Mouse (Mus musculus) midbrain, embryonic 11.5 days (tissue): ENCODE results near the gene Cpa2. TPM values are rescaled to one million over a fixed set of nuclear protein-coding genes. Genes with fewer than 3 reads are reported as not detected.

Source experiments
- ATAC-seq: fragments of 200-750 bp; cut with Nextera tagmentation; 2 replicates; pipeline ENCODE4 v1.8.0; 2017; ENCODE audit warnings: moderate TSS enrichment, moderate library complexity; ENCODE audit not compliant: low FRiP score
- DNase-seq: peaks from one replicate; pipeline ENCODE4 v3.0.0; 2015; ENCODE audit warnings: low spot score; ENCODE audit errors: missing footprints
- H3K27ac ChIP-seq: fragments of 300-500 bp; sonication (generic); 2 replicates; pipeline ENCODE4 v1.5.1; 2014; ENCODE audit warnings: low read depth, low read length
- H3K27me3 ChIP-seq: fragments of 300-500 bp; sonication (generic); 2 replicates; pipeline ENCODE4 v1.6.1; 2014; ENCODE audit warnings: mild to moderate bottlenecking, low read length, moderate library complexity, mixed read lengths; ENCODE audit not compliant: control insufficient read depth, insufficient read depth
- H3K36me3 ChIP-seq: fragments of 300-500 bp; sonication (generic); 2 replicates; pipeline ENCODE4 v1.6.1; 2014; ENCODE audit warnings: mild to moderate bottlenecking, low read length, moderate library complexity, mixed read lengths; ENCODE audit not compliant: control insufficient read depth, insufficient read depth
- H3K4me1 ChIP-seq: fragments of 300-500 bp; sonication (generic); 2 replicates; pipeline ENCODE4 v1.6.1; 2014; ENCODE audit warnings: low read length; ENCODE audit not compliant: control insufficient read depth, insufficient read depth
- H3K4me2 ChIP-seq: fragments of 300-500 bp; sonication (generic); 2 replicates; pipeline ENCODE4 v1.6.1; 2014; ENCODE audit warnings: mild to moderate bottlenecking, moderate library complexity
- H3K4me3 ChIP-seq: fragments of 300-500 bp; sonication (generic); 2 replicates; pipeline ENCODE4 v1.5.1; 2014; ENCODE audit warnings: low read depth, low read length
- H3K9ac ChIP-seq: fragments of 300-500 bp; sonication (generic); 2 replicates; pipeline ENCODE4 v1.6.1; 2014; ENCODE audit warnings: low read length
- H3K9me3 ChIP-seq: fragments of 300-500 bp; sonication (generic); 2 replicates; pipeline ENCODE4 v1.6.1; 2016; ENCODE audit warnings: low read length; ENCODE audit not compliant: control insufficient read depth
- WGBS: fragments of 180-500 bp; shearing (Covaris S2); extraction: QIAGEN DNeasy Blood & Tissue Kit; methylation state at CpG from one replicate; pipeline ENCODE4 v1.1.7; 2014; 5-methylcytosine and 5-hydroxymethylcytosine counted together
- polyA plus RNA-seq: library from polyadenylated mRNA; unstranded; fragments of >200 nt; fragmentation: Nextera tagmentation; extraction: Ambion mirVana; gene quantifications from 2 replicates; pipeline ENCODE4 v1.2.1, GENCODE M21; 2014

Gene Cpa2
- polyA plus RNA-seq, 1 experiment from 2014 or later, result 15.5 TPM

DNA sequence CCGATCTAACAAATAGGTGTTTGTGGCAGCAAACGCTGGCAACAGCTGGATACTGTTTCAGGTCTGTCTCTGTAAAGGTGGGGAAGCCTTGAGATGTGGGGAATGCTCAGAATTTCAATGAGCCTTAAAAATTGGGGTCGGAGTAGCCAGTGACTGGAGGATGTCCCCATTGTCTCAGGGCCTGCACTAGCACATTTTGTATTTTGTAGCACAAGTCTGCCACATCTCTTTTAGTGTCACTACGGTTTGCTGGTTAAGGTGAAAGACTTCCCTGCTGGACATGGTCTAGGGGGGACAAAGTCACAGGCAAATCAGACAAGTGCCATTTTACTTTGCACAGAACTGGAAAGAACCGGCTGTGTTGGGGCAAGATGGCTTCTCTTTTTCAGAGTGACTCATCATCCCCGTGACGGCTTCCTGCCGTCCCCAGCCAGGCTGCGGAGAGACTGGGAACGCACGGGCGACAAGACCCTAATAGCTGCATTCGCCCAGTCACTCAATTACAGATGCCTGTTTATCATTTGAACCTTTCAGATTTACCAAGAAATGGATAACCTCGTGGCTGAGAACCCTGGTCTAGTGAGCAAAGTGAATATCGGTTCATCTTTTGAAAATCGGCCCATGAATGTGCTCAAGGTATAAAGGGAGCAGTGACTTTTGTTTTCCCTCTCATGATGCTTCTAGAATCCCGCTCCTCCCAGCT lies 5.3 kb downstream of the Cpa2 start:
- Histone ChIP-seq H3K9me3 (no peaks in the 10 kb centered on the region), H3K4me1 (peaks cover 50% of the 10 kb centered on the region), H3K4me2 (peak overlapping the region; percentile 44), H3K4me3 (peak overlapping the region; percentile 9; the same call in 1 of the 2 replicates), H3K27ac (peak overlapping the region; percentile 93), H3K9ac (peak overlapping the region; percentile 64), H3K36me3 (no peaks in the 10 kb centered on the region), H3K27me3 (no peaks in the 10 kb centered on the region)
- 9% methylated on average over 17 of the region's 17 CpGs for WGBS
- DNase-seq (peak; percentile 97), ATAC-seq (peak; percentile 51; the same call in 1 of the 2 replicates)

DNA sequence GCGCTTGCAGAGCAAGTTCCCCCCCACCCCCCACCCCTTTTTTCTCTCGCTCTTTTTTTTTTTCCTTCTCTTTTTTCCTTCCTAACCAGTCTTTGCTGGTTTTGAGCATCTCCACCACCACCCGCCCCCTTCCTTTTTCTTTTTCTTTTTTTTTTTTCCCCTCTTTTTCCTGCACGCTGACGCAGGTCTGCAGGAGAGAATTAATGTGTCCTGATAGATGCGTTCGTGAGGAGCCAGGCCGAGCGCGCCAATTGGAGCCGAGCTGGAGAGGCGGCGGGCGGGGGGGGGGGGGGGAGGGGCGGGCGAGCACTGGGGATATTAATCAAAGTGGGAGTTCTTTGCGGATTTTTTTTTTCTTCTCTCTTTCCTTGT lies 5.9 kb downstream of the Cpa2 start:
- Histone ChIP-seq H3K4me1 (peaks cover 54% of the 10 kb centered on the region), H3K9me3 (no peaks in the 10 kb centered on the region), H3K27ac (peak overlapping the region; percentile 93), H3K9ac (peak overlapping the region; percentile 64; the same call in 1 of the 2 replicates), H3K4me3 (peak overlapping the region; percentile 9; the same call in 1 of the 2 replicates), H3K27me3 (no peaks in the 10 kb centered on the region), H3K36me3 (no peaks in the 10 kb centered on the region), H3K4me2 (peak overlapping the region; percentile 44)
- DNase-seq, result no peak
- ATAC-seq, result no peak
- 0% methylated on average over 8 of the region's 17 CpGs for WGBS

DNA sequence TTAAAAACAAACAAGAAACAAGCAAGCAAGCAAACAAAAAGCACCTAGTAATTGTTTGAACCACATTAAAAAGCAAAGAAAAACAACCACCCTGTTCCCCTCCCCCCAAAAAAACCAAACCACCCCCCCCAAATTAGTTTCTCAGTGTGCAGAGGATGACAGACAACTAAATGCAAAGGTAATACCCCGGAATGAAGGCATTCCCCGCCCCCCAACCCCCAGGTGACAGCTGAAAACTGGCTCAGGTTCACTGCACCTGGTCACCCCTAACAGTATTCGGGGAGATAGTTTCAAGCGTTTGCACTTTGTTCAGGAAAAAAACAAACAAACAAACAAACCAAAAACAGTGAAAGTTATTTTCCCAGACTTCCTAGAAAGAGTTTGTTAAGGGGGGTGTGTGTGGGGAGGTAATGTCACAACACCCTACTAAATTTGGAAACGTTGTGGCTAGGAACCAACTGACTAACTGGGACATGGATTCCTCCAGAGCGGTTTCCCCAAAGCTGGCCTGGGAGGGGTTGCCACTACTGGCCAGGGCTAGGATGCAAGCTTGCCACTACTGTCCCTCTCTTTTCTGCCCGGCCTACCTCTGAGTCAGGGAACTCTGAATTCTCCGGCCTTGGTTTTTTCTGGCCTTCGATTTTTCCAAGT lies 6.4 kb downstream of the Cpa2 start:
- WGBS, result 12% methylated on average over 9 of the region's 9 CpGs
- Histone ChIP-seq H3K27me3 (no peaks in the 10 kb centered on the region), H3K4me1 (peaks cover 56% of the 10 kb centered on the region), H3K4me2 (peak overlapping the region; percentile 44), H3K9ac (peak overlapping the region; percentile 37; the same call in 1 of the 2 replicates), H3K9me3 (no peaks in the 10 kb centered on the region), H3K4me3 (no peak overlapping the region), H3K27ac (peak overlapping the region; percentile 93), H3K36me3 (no peaks in the 10 kb centered on the region)
- DNase-seq, result peak; percentile 94
- no peak for ATAC-seq

DNA sequence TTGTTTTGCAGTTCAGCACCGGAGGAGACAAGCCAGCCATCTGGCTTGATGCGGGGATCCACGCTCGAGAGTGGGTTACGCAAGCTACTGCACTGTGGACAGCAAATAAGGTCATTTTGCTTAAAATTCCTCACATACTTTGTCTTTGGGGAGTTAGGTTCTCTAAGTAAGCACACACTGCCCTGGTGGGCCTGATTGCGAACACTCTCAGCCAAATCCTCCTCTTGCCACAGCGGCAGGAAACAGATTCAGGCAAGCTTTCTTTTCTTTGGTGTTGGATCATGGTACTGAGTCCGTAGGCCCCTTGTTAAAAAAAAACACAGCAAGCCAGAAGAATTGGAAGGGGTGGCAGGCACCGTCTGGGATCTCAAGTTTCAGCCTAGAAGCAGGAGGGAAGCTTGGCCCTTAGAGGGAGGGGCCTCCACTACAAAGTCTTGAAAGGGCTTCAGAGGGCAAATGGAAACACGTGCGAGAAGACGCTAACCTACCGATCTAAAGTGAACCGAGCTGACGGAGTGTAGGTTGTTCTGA lies 7.9 kb downstream of the Cpa2 start:
- 5% methylated on average over 15 of the region's 15 CpGs for WGBS
- peaks cover 51% of the 10 kb centered on the region for H3K4me1 ChIP-seq
- peak overlapping the region; percentile 87 for H3K27ac ChIP-seq
- ATAC-seq (peak; percentile 20; the same call in 1 of the 2 replicates), DNase-seq (peak; percentile 95)
- no peak overlapping the region for H3K4me3 ChIP-seq
- H3K9me3 ChIP-seq, result no peaks in the 10 kb centered on the region
- peak overlapping the region; percentile 25 for H3K4me2 ChIP-seq
- no peaks in the 10 kb centered on the region for H3K27me3 ChIP-seq
- H3K36me3 ChIP-seq, result no peaks in the 10 kb centered on the region
- H3K9ac ChIP-seq, result peak overlapping the region; percentile 55

DNA sequence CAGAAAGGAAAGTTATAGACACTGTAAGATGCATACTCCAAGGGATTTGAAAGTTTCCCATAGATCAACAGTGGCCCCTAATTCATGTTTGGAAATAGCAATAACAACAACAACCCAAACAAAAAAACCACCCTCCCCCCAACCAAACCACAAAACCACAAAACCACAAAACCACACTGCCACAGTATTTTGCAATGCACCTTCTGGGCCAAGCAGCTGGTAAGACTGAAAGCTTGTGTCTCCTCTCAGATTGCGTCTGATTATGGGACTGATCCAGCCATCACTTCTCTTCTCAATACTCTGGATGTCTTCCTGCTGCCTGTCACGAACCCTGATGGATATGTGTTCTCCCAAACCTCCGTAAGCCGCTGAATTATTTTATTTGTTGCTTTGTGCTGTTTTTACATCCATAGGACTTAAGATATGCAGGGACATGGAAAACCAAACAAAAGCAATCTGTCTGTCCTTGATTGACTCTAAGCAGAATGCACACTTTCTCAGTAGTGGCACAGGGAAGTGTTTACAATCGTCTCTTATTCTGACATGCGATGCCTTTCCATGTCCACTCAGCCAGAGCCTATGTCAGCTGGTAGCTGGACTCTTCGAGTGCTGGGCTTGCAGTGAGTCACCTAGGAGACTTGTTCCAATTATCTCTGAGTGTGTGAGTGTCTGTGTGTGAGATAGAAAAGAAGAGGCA lies 9.3 kb downstream of the Cpa2 start:
- Histone ChIP-seq H3K4me3 (no peak overlapping the region), H3K4me2 (no peak overlapping the region), H3K36me3 (no peaks in the 10 kb centered on the region), H3K27ac (peak overlapping the region; percentile 91), H3K9ac (no peak overlapping the region), H3K9me3 (no peaks in the 10 kb centered on the region), H3K27me3 (no peaks in the 10 kb centered on the region), H3K4me1 (peaks cover 50% of the 10 kb centered on the region)
- whole genome bisulfite sequencing, result 64% methylated on average over 7 of the region's 7 CpGs
- peak; percentile 45 for ATAC-seq
- peak; percentile 89 for DNase-seq

DNA sequence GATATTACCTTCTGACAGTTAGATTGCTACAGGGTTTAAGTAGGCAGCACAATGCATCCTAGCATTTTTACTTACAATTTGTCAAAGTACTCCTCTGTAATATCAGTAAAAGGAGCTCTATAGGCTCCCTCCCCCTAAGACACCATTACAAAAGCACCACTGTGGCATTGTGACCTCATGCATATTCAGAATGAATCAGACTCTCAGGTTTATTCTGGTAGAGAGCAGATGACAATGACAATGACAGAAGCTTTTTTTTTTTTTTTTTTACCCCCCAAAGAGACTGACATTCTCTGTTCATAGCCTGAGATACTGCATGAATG lies 9.8 kb downstream of the Cpa2 start:
- no peak for DNase-seq
- H3K4me3 ChIP-seq, result no peak overlapping the region
- no peak overlapping the region for H3K9ac ChIP-seq
- H3K36me3 ChIP-seq, result no peaks in the 10 kb centered on the region
- peak overlapping the region; percentile 42; the same call in 1 of the 2 replicates for H3K4me2 ChIP-seq
- H3K4me1 ChIP-seq, result peaks cover 45% of the 10 kb centered on the region
- no peaks in the 10 kb centered on the region for H3K9me3 ChIP-seq
- H3K27me3 ChIP-seq, result no peaks in the 10 kb centered on the region
- peak overlapping the region; percentile 91 for H3K27ac ChIP-seq
- peak; percentile 57 for ATAC-seq

DNA sequence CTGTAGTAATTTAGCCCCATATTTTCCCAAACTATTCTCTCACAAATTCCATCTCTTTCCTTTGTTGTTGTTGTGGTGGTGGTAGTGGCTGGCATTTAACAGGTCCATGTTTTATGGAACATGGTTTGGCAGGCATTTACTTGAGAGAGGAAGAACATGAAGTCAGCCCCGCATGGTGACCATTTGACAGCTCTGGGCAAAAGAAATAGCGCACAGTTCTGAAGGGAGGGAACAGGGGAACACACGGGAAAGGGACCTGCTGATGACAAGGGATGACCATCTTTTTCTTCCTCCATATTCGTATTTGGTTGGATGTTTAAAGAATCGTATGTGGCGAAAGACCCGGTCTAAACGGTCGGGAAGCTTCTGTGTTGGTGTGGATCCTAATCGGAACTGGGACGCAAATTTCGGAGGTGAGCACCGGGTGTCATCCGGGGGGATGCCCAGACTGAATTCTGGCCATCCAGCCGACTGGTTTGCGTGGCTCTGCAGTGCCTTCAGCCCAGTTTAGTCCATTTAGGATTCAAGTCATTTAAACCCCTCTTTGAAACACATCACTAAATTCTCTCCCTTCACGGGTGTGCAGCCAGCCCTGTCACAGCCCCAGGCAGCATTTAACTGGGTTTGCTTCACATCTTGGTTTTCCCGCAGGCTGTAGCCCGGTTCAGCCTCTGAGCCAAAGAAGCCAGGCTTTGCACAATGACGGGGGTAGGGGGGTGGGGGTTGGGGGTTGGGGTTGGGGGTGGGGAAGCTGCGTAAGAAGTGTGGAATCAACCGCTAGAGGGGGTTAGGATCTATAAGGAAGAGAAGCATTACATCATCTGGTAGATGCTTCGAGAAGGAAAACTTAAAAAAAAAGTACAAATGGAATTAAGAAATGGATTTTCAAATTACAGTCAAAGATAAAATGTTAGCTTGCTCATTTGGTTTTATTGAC lies 10.5 kb downstream of the Cpa2 start:
- peaks cover 39% of the 10 kb centered on the region for H3K4me1 ChIP-seq
- no peaks in the 10 kb centered on the region for H3K9me3 ChIP-seq
- H3K4me3 ChIP-seq, result peak overlapping the region; percentile 19; the same call in 1 of the 2 replicates
- no peaks in the 10 kb centered on the region for H3K36me3 ChIP-seq
- no peaks in the 10 kb centered on the region for H3K27me3 ChIP-seq
- ATAC-seq, result peak; percentile 63
- peak overlapping the region; percentile 57; the same call in 1 of the 2 replicates for H3K9ac ChIP-seq
- peak overlapping the region; percentile 42 for H3K4me2 ChIP-seq
- peak overlapping the region; percentile 91 for H3K27ac ChIP-seq
- 14% methylated on average over 23 of the region's 23 CpGs for WGBS
- DNase-seq, result peak; percentile 96

DNA sequence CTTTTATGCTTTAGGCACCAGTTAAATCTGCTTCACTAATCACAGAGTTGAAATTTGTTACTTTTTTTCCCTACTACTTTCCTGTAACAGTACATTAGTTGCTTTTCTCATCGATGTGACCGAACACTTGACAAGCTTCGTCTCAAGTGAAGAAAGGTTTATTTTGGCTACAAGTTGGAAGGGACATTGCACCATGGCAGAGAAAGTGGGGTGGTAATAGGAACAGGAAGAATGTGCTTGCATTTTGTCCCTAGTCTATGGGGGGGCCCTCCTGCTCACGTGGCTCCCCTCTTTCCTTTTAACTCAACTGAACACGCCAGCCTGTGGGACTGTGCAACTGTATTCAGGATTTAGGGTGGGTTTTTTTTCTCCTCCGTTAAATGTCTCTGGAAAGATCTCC lies 11.2 kb downstream of the Cpa2 start:
- 58% methylated on average over 6 of the region's 6 CpGs for WGBS
- DNase-seq (no peak), ATAC-seq (no peak)
- Histone ChIP-seq H3K27me3 (no peaks in the 10 kb centered on the region), H3K4me2 (no peak overlapping the region), H3K4me1 (peaks cover 33% of the 10 kb centered on the region), H3K27ac (no peak overlapping the region; the same call in 1 of the 2 replicates), H3K9me3 (no peaks in the 10 kb centered on the region), H3K9ac (no peak overlapping the region), H3K4me3 (no peak overlapping the region), H3K36me3 (no peaks in the 10 kb centered on the region)
